1 mouse cellular context compared by ENCODE assay signal in the genomic region with DNA sequence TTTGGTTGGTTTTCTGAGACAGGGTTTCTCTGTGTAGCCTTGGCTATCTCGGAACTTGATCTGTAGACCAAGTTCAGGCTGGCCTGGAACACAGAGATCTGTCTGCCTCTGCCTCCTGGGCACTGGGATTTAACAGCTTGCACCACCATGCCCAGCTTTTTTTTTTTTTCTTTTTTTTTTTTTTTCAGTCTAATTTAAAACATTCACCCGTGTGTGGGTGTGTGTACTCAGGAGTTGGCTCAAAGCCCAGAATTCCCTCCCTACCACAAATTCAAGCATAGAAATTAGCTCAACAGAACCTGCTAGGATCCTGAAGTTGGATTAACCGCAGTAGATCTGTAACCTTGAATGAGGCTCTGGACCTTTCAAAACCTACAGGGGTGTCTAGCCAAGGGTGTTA.
TF ChIP-seq lines count a peak whose summit lies in the region.

No protein-coding gene starts in this region.

TF ChIP-seq in MEL, 35 proteins besides CTCF, POLR2A, EP300 and RAD21:
- TF ChIP-seq ZNF384 (IDR thresholded peaks at IDR 0.05; ENCODE audit: low read depth, low read length) (peak; percentile 88), MYC (IDR thresholded peaks at IDR 0.05; ENCODE audit: low read depth, low read length) (0 out of 2 replicates have a peak, but pooled peaks have one; percentile 24), NRF1 (IDR thresholded peaks at IDR 0.05; ENCODE audit: insufficient read depth, low read depth, low read length, poor library complexity, severe bottlenecking) (no peak)
